Mouse (Mus musculus) adrenal gland (tissue): ENCODE measurements around the gene AC129217.1.
"Not testable (repeated sequence)": the region's sequence is repeated elsewhere in the genome, so short reads cannot be mapped to it uniquely, and the experiment has no call there.

ENCODE experiments used
- intact Hi-C: fragments of 180-260 bp; cut with DNase I; formaldehyde crosslinking; loops from one replicate; pipeline ENCODE4 v1.15.1; 2025
- microRNA-seq, 2 experiments: library from miRNA; unstranded; fragments of <30 nt; microRNA quantifications; one replicate each; pipeline ENCODE4; 2019

Gene AC129217.1

GRCm38 (mm10) chr19:8859018-8859417 is 29.4 kb downstream of the AC129217.1 start:
- intact Hi-C loops: loop anchor here (5.0 kb wide), 2 partner anchors 223 to 248 kb away; no protein-coding TSS in a partner anchor

DNA sequence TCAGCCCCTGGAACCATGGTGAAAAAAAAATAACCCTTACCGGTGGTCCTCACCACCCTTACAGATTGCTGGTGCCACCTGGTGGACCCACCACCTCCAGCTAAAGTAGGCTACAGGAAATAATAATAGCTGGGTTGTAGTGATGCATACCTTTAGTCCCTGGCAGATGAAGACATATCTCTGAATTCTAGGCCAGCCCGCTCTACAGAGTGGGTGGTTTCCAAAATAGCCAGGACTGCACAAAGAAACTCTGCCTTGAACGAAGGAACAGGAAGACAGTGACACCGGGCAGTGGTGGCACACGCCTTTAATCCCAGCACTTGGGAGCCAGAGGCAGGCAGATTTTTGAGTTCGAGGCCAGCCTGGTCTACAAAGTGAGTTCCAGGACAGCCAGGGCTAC is 34.7 kb downstream of the AC129217.1 start:
- intact Hi-C loops: loop anchor here (5.0 kb wide), 1 partner anchor 43 kb away; no protein-coding TSS in a partner anchor

DNA sequence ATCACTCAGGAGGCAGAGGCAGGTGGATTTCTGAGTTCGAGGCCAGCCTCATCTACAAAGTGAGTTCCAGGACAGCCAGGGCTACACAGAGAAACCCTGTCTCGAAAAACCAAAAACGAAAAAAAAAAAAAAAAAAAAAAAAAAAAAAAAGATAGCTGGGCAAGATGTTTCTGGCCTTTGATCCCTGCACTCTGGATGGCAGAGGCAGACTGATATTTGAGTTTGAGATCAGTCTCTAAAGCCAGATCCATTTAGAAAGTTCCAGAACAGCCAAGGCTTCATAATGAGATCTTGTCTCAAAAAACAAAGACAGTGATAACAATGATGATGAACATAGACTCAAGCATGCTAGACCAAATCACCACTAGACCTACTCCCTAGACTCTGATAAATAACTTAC is 40.8 kb downstream of the AC129217.1 start:
- intact Hi-C loops: not testable (repeated sequence)

DNA sequence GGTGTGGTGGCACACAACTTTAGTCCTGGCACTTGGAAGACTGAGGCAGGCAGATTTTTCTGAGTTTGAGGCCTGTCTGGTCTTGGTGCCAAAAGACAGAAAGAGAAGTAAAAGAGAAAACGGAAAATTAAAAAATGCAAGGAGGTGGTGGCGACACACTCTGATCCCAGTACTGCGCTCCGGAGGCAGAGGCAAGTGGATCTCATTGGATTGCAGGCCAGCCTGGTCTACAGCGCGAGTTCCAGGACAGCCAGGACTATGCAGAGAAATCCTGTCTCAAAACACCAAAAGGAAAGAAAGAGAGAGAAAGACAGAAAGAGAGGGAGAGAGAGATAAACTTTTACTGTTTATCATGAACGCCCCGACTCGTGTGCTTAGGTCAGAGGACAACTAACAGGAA is 41.3 kb downstream of the AC129217.1 start:
- intact Hi-C loops: no loop called here

GRCm38 (mm10) chr19:8871267-8872186 is 42.0 kb downstream of the AC129217.1 start, which contains the start of gene Ubxn1:
Gene Ubxn1 (plus strand): TSS chr19:8871496.
- intact Hi-C loops: no loop called here

GRCm38 (mm10) chr19:8872266-8872840 is 42.8 kb downstream of the AC129217.1 start:
- intact Hi-C loops: no loop called here

DNA sequence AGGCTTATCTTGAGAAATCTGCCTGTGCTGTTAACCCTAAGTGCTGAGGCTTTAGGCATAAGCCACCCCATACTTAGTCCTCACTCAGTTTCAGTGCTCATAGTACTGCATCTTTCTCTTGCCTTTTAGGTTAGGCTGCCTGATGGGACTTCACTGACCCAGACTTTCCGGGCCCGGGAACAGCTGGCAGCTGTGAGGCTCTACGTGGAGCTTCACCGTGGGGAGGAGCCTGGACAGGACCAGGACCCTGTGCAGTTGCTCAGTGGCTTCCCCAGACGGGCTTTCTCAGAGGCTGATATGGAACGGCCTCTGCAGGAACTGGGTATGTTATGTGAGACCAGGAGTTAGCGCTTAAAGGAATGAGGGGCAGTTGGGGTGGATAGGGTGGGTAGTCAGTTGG is 45.5 kb downstream of the AC129217.1 start:
- intact Hi-C loops: no loop called here

- intact Hi-C loops: no loop called here
Measured at GRCm38 (mm10) chr19:8880311-8881033, 50.9 kb downstream of the AC129217.1 start, which contains the start of gene Uqcc3. Gene Uqcc3 (minus strand): TSS chr19:8880923.

GRCm38 (mm10) chr19:8881034-8881392 is 51.4 kb downstream of the AC129217.1 start:
- intact Hi-C loops: no loop called here

DNA sequence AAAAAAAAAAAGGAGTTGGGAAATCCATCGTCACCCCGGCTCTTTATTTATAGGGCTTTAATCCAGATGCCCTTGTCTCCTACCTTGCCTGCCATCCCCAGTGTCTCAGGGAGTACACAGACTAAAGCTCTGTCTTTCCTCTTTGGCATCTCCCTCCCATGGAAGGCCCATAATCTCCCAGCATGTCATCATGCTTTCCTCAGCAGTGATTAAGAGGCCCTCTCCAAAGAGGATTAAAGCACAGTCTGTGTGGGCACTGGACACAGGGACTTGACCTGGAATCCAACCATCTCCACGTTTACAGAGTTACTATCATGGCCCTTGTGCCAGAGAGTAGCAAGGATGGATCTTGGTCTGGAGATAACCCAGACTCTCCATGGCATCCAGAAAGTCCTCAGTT is 54.0 kb downstream of the AC129217.1 start, which contains the start of the genes Lbhd1 and Gm49403:
Gene Lbhd1, plus strand, starts transcription at position 117 of the 400 bp plus-strand sequence.
Gene Gm49403, plus strand, starts transcription at position 315 of the 400 bp plus-strand sequence.
- intact Hi-C loops: no loop called here

- intact Hi-C loops: no loop called here
Measured at GRCm38 (mm10) chr19:8886916-8887584, 57.5 kb downstream of the AC129217.1 start.

- intact Hi-C loops: no loop called here
Measured at GRCm38 (mm10) chr19:8887585-8888463, 58.3 kb downstream of the AC129217.1 start.

DNA sequence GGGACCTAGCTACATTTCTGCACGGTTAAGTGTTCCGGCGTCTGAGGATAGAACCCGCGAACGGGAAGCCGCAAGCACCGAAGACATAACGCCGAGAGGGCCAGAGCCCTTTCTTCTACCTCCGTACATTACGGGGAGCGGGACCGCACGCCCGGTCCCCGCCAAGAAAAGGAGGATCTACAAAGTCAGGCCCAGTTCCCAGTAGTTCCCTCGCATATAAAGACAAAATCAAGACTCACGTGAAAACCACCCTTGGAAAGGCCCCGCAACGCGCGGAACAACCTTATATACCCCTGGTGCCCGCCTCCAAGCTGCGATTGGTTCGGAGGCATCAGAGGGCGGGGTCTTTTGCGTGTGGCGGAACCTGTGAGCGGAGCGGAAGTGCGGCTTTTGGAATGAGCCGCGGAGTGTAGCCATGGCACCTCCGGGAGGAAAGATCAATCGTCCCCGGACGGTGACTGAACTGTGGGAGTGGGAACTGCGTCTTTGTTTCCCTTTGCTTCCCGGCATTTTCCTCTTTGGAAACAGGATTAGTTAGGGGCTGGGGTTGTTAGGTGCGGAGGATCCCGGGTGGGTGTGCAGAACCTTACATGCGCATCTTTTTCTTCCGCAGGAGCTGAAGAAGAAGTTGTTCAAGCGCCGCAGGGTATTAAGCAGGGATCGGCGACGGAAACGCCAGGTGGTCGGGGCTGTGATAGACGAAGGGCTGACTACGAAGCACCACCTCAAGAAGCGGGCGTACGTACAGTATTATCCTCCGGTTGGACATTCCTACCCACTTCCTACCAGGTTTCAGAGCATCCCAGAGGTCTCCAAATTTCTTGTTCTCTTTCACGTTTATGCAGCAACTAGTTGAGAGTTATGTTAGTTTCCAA is 59.2 kb downstream of the AC129217.1 start, which contains the start of the genes 1810009A15Rik and Gm49416:
Gene 1810009A15Rik, plus strand, starts transcription at position 343 of the 875 bp plus-strand sequence.
Gene Gm49416, plus strand, starts transcription at position 416 of the 875 bp plus-strand sequence.
- intact Hi-C loops: no loop called here

Small RNA genes within 50 kb of the gene (microRNA-seq; reads per million reads assigned to microRNA genes)
- 0.11 to 0.86 reads per million in 2 experiments for gene Mir5136
